Mouse (Mus musculus): Measurements from ENCODE around the gene 1700025B11Rik.

- no peak for TF ChIP-seq POLR2A (IDR thresholded peaks at IDR 0.05; ENCODE audit: control insufficient read depth, extremely low read depth, insufficient read depth, low read length, poor library complexity)
- TF ChIP-seq CTCF (IDR thresholded peaks at IDR 0.05; ENCODE audit: borderline replicate concordance, control insufficient read depth, extremely low read depth, insufficient read depth, low read length, poor library complexity): no peak
Measured at GRCm38 (mm10) chr15:77578801-77579200, 17.1 kb upstream of the 1700025B11Rik start.
